Mouse (Mus musculus): ENCODE measurements around the gene Fbxo6. TPM values are rescaled to one million over a fixed set of nuclear protein-coding genes. Genes with fewer than 3 reads are reported as not detected.
A peak's percentile ranks its signal among the peaks of the same experiment; 100 is the strongest.
"Not testable (repeated sequence)": the region's sequence is repeated elsewhere in the genome, so short reads cannot be mapped to it uniquely, and the experiment has no call there.

The Fbxo6 gene
- total RNA-seq, 2 experiments from 2014 or later, result 28.3 to 30.6 TPM

DNA sequence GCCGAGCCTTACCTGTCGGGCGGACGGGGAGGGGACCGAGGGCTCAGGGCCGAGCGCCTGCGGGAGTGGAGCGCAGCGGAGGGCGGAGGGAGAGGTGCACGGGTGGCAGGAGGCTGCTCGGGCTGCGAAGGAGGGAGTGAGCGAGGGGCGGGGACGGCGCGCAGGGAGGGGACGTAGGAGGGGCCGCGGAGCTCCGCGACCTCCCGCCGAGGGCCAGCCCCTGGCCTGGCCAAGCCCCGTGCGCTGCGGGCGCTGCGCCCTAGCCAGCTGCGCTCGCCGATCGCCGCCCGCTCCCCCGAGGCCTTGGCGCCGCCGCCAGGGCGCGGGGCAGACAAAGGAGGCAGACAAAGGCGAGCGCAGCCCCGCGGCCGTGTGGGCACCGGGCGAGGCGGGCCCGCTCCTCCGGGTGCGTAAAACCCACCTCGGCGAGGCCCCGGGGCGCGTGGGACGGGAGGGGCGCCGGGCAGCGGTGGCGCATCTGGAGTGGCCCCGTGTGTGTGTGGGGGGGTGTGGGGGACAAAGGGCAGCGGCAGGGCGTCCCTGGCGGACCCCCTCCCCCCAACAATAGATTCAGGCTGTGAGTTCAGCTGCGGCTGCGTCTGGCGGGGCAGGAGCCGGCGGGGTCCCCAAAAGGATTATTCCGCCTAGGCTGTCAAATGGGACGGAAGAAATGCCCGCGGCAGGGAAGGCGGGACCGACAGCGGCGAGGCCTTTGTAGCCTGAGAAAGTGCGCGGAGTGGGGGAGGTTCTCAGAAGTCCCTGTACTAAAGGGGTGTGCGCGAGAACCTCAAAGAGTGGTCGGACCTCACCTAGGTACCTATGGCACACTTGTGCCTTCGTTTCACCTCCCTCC, 21.2 kb downstream of the Fbxo6 start, which contains the start of gene Draxin:
Gene Draxin, minus strand, starts transcription at position 138 of the 853 bp plus-strand sequence.
- intact Hi-C loops (cut with DNase I), result no loop called here
- peak in 1 of 2 experiments; percentile 13 for DNase-seq

DNA sequence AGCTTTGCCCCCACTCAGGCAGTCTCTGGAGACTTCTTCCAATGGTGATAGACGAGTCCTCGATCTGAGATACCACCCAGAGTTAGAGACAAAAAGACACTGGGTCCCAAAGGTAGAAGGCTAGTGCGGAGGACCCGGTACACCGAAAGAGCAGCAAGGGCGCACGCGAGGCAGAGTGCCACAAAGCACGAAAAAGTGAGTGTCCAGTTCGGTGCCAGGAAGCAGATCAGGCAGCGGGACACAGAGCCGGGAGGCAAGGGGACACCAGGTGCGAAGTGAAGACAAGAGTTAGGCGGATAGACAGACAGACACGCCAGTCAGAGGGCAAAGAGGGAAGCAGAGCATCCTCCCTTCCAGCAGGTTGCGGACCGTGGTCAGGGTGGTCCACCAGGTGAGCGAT, 21.8 kb downstream of the Fbxo6 start, which contains the start of gene Mad2l2:
Gene Mad2l2, plus strand, starts transcription at position 252 of the 400 bp plus-strand sequence.
- intact Hi-C loops (cut with DNase I), result no loop called here

GRCm38 (mm10) chr4:148128672-148129071, 23.3 kb downstream of the Fbxo6 start:
- DNase-seq, result no peak
- intact Hi-C loops (cut with DNase I), result no loop called here

More for the DNA sequence above, 21.8 kb downstream of the Fbxo6 start, which contains the start of gene Mad2l2:
- no peak for DNase-seq

DNA sequence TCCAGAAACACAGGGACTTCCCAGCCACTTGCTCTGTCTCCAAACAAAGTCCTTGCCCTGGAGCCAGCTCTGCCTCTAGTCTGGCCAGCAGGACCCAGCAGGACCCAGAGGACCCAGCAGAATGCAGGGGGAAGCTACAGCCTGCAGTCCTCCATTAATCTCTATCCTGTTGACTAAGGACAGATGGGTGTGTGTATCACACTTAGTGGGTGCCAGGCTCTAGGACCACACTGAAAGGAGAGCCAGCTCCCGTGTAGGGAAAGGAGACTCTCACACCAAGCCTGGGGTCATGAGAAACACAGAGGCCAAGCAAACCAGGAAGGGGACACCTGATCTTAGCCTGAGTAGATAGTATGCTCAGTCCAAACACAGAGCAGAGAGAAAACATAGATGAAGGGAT, 23.7 kb downstream of the Fbxo6 start:
- DNase-seq, result no peak
- intact Hi-C loops (cut with DNase I), result no loop called here

DNA sequence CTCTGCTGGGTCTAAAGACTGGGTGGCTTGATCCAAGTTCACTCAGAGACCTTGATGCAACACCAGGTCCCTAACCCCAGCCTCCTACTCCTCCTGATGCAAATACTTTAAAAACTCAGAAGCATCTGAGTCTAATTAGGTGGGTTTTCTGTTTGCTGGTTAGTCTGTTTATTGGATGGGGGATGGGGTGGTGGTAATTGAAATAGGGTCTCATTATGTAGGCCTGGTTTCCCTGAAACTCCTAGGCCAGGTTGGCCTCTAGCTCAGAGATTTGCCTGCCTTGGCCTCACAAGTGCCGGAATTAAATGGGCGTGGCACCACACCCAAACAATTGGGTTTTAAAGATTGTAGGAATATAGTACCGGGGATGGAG, 29.3 kb downstream of the Fbxo6 start:
- no peak for DNase-seq
- intact Hi-C loops (cut with DNase I), result no loop called here

GRCm38 (mm10) chr4:148121982-148122693, 29.8 kb downstream of the Fbxo6 start:
- DNase-seq, result no peak
- intact Hi-C loops (cut with DNase I), result no loop called here

DNA sequence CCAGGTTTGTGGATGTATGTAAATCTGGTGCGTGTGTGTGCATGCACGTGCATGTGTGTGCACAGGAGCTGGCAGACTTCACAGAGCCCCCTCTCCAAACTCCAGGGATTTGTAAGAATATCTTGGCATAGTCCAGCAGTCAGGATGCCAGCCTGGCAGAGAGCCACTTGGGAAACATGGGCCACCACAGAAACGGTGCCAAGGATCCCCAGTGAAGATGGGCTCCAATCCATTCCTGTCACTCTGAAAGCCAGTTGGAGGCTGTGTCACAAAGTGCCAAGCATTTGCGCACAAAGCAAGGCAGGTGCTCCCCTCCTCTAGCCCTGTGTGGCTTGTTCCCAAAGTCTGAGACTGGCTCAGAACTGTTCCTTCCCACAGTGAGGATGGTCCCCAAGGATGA, 30.6 kb downstream of the Fbxo6 start:
- intact Hi-C loops (cut with DNase I), result no loop called here
- DNase-seq, result no peak

DNA sequence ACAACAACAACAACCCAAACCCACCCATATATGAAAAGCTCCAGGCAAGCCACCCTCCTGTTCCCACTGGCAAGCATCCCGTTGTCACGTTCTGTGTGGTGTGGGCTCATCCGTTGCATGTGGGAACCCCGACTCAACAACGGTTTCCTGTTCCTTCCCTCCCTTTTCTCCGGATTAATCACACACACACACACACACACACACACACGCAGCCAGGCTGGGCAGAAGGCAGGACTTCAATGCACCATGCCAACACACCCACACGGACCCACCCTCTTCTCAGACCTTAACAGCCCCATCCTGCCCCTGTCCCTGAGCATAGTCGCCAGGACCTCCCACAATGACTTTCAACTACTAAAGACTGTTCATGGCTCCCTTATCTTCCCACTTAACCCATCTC, 31.4 kb downstream of the Fbxo6 start:
- no peak for DNase-seq
- intact Hi-C loops (cut with DNase I), result no loop called here

- DNase-seq; intact Hi-C loops (cut with DNase I): not testable (repeated sequence)
These were observed 32.4 kb downstream of the Fbxo6 start for GRCm38 (mm10) chr4:148119578-148119977.

DNA sequence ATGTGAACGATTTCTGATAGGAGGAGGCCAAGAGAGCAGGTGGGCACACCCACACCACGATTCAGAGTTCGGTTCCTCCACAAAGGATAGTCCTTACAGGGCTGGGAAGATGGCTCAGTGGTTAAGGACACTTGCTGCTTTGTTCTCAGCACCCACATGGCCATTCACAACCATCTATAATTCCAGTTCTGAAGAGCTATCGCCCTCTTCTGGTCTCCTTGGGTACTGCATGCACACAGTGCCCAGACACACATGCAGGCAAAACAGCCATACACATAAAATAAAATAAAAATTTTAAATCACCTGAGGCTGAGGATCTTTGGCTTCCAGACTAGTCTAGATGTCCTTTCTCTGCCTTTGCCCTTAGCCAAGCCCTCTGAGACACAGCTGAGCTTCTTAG, 34.5 kb downstream of the Fbxo6 start:
- no peak for DNase-seq
- intact Hi-C loops (cut with DNase I), result no loop called here

- intact Hi-C loops (cut with DNase I), result no loop called here
- DNase-seq, result no peak
These were observed 35.3 kb downstream of the Fbxo6 start for GRCm38 (mm10) chr4:148116657-148117056.

DNA sequence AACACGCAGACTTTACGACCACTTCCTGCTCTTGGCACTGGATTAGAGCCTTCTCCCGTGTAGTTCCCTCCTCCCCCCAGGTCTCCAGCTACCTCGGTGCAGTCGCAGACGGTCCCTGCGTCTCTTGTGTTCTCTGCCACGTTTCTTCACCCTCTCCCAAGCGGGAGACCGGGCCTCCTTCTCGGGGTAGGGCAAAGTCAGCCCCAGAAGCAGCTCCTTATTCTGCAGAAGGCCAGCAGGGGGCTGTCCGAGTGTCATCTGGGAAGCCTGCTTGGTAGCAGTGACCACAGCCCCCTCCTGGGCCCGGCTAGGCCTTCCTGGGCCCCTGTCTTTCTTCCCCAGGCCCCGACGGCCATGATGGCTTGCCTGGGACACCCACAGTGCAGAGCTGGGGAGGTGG, 36.5 kb downstream of the Fbxo6 start:
- peak; percentile 34 to 46 for DNase-seq
- intact Hi-C loops (cut with DNase I), result loop anchor here (2.0 kb wide), 1 partner anchor 37 kb away; the partner anchor contains the start of gene Fbxo6

- DNase-seq, result peak; percentile 87 to 92
- intact Hi-C loops (cut with DNase I), result loop anchor here (1.0 to 2.0 kb wide), 2 partner anchors 38 to 52 kb away; partner anchors contain the start of gene Fbxo6
These were observed 37.1 kb downstream of the Fbxo6 start for GRCm38 (mm10) chr4:148114758-148115391.

- DNase-seq, result no peak
- intact Hi-C loops (cut with DNase I), result no loop called here
These were observed 39.4 kb downstream of the Fbxo6 start for GRCm38 (mm10) chr4:148112519-148112918.

DNA sequence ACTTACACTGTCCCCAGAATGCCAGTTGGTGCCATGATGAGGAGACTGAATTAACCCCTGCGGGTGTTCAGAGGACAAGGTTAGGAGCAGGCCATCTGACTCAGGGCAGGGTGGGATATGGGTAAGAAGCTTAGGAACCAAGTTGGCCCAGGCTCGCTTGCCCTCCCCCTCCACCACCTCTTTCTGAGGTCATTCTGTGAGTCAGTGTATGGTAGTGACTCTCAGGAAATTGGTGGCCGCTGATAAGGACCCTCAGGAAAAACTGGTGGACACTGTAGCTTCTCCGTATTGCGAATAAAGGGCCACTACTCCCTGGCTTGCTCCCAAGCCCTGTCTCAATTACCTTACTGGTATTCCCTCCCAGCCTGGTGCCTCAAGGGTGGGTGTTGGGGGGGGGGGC, 42.7 kb downstream of the Fbxo6 start:
- intact Hi-C loops (cut with DNase I), result no loop called here
- DNase-seq, result no peak

- no peak for DNase-seq
- intact Hi-C loops (cut with DNase I), result no loop called here
These were observed 43.3 kb downstream of the Fbxo6 start for GRCm38 (mm10) chr4:148108565-148109100.

GRCm38 (mm10) chr4:148107621-148108291, 44.2 kb downstream of the Fbxo6 start:
- DNase-seq, result peak in 1 of 2 experiments; percentile 37
- intact Hi-C loops (cut with DNase I), result no loop called here

DNA sequence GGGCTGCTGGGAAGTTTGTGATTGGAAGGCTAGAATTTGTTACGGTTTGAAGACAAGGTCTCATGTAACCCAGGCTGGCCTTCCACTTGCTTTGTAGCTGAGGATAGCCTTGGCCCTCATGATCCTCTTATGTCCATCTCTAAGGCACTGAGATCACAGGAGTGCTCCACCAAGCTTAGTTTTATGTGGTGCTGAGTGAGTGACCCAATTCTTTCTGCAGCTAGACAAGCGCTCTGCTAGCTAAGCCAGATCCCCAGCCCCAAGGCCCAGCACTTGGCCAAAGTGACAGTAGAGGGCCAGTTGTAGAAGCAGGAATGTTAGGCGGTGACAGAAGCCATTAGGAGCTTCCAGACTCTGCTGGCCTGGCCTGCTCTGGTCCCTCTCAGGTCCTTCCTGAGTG, 47.8 kb downstream of the Fbxo6 start:
- intact Hi-C loops (cut with DNase I), result no loop called here
- DNase-seq, result no peak

- peak; percentile 54 to 66 for DNase-seq
- intact Hi-C loops (cut with DNase I), result no loop called here
These were observed 50.0 kb downstream of the Fbxo6 start for GRCm38 (mm10) chr4:148101801-148102527.
